ENCODE assay signal across 10 mouse cellular contexts in the genomic region with DNA sequence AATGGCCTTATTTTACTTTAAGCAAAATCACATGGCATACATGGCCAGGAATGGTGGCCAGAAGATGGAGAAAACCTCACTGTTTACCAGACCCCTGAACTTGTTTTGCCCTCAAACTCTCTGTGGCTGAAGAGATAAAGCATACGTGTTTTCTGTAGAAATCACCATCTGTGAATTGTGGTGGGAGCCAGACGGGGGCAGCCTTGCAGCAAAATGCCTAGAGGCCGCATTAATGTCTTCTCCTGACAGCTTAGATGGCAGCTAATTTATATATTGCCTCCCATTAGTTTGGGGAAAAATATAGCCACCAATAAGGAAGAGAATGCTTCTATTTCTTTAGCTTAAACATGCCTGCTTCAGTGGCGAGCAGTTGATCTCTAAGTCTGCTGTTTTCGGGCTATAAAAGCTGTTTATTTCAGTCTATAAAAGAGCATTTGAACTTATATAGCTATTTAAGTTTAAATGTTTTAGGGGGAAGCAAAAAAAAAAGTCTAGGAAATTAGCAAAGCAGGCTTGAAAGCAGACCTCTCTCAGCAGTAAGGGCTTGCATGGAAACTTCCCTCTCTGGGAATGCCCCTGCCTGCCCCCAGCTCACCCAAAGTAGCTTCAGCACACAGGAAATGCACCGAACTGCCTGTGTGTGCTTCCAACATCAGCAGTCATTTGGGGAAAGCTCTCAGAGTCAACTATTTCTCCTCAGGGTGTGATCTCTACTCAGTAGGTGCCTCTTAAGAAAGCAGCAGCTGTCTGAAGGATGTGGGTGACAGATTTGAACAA.
A peak's percentile ranks its signal among the peaks of the same experiment; 100 is the strongest.
DNase-seq lines count a peak whose midpoint lies in the region; ATAC-seq and TF ChIP-seq lines count a peak whose summit lies in the region.
"Had no signal": no experiment of that assay in that cellular context is flagged by ENCODE, and none has a peak within 500 bp of the region (broad histone marks: within the 10 kb centered on the region; RNA-seq: fewer than 3 reads in every experiment).

No protein-coding gene starts in this region.

- ATAC-seq in Patski, result no peak
- no peak for ATAC-seq in hindbrain, postnatal 0 days
- ATAC-seq: forebrain, embryonic 15.5 days had no signal

- in situ Hi-C loops in Patski (cut with MboI; ENCODE audit: low pct_unique_long_range_greater_than_20kb), result no loop called here

- WGBS in hindbrain, postnatal 0 days, result 56% methylated on average over 6 of the region's 6 CpGs

- TF ChIP-seq CTCF in left cerebral cortex, adult 2 months (IDR thresholded peaks at IDR 0.05), result peak; percentile 17
- peak; percentile 36 for TF ChIP-seq CTCF in Patski (IDR thresholded peaks at IDR 0.05)
- TF ChIP-seq CTCF in hindbrain, postnatal 0 days (IDR thresholded peaks at IDR 0.05; ENCODE audit: low read depth), result peak; percentile 49

- H3K4me1 ChIP-seq in hindbrain, postnatal 0 days (ENCODE audit: insufficient read depth, low read length), result no peaks in the 10 kb centered on the region
- H3K4me1 ChIP-seq: forebrain, embryonic 15.5 days had no signal

- no peaks in the 10 kb centered on the region for H3K36me3 ChIP-seq in hindbrain, postnatal 0 days (ENCODE audit: insufficient read depth, low read length)
- H3K36me3 ChIP-seq: forebrain, embryonic 15.5 days had no signal

- no peak overlapping the region for H3K27ac ChIP-seq in left cerebral cortex, adult 2 months
- H3K27ac ChIP-seq in hindbrain, postnatal 0 days, result no peak overlapping the region
- H3K27ac ChIP-seq: forebrain, embryonic 15.5 days had no signal

- no peaks in the 10 kb centered on the region for H3K27me3 ChIP-seq in Patski
- H3K27me3 ChIP-seq in hindbrain, postnatal 0 days (ENCODE audit: insufficient read depth, low read length), result no peaks in the 10 kb centered on the region
- H3K27me3 ChIP-seq: forebrain, embryonic 15.5 days had no signal

- no peak overlapping the region for H3K9ac ChIP-seq in hindbrain, postnatal 0 days (replicated peaks; ENCODE audit: low read length)
- H3K9ac ChIP-seq: forebrain, embryonic 15.5 days had no signal

- DNase-seq in heart, adult 11 months, result peak; percentile 88
- no peak for DNase-seq in heart, postnatal 36 days
- DNase-seq in left cerebral cortex, adult 2 months (ENCODE audit: extremely low spot score in 1 of 2, low spot score in 2 of 2), result no peak
- no peak for DNase-seq in left cerebral cortex, adult 11 months (ENCODE audit: low spot score)
- DNase-seq in Patski (ENCODE audit: low read depth, low spot score), result no peak
- peak; percentile 37 for DNase-seq in hindbrain, postnatal 0 days (ENCODE audit: low spot score)
- no peak for DNase-seq in Muller cell, postnatal 12 days (ENCODE audit: inconsistent ontology term)
- DNase-seq: lung, postnatal 36 days; right cerebral cortex, postnatal 14 days had no signal

- no peak overlapping the region for H3K4me3 ChIP-seq in left cerebral cortex, adult 2 months
- no peak overlapping the region for H3K4me3 ChIP-seq in hindbrain, postnatal 0 days (ENCODE audit: low read length)
- H3K4me3 ChIP-seq: forebrain, embryonic 15.5 days had no signal

- intact Hi-C loops in heart, postnatal 36 days (cut with DNase I), result no loop called here
- intact Hi-C loops in left cerebral cortex, adult 2 months (cut with DNase I), result no loop called here

- POLR2A ChIA-PET in Patski (lab: Charles Lee), result no interaction called here

- CTCF ChIA-PET in Patski (lab: Charles Lee), result no interaction called here

- H3K4me2 ChIP-seq in hindbrain, postnatal 0 days (ENCODE audit: low read depth, low read length), result no peak overlapping the region
- H3K4me2 ChIP-seq: forebrain, embryonic 15.5 days had no signal

- no peaks in the 10 kb centered on the region for H3K9me3 ChIP-seq in hindbrain, postnatal 0 days (ENCODE audit: low read length)
- H3K9me3 ChIP-seq: forebrain, embryonic 15.5 days had no signal

Comparison
In these comparisons a context has a peak if more than half of its experiments do, and no peak if none do; other contexts are left out.
1. DNase-seq: peak in heart, adult 11 months (single experiment) and hindbrain, postnatal 0 days (single experiment); none in heart, postnatal 36 days (0 of 2), left cerebral cortex, adult 2 months (0 of 2), left cerebral cortex, adult 11 months (single experiment), Patski (single experiment) and Muller cell, postnatal 12 days (single experiment).
2. Peak in every context shown above with its lines, with median percentiles within 50 percentile points of each other: CTCF ChIP-seq.